Mouse (Mus musculus) spleen, postnatal 10 days (tissue): ENCODE data around the gene Wdfy1.

Experiments
- DNase-seq, 2 experiments: peaks; one replicate each; pipeline ENCODE4 v3.0.0; 2021 to 2022; ENCODE audit warnings: low spot score in 2 of 2

The Wdfy1 gene

GRCm38 (mm10) chr1:79711147-79712126, 64.5 kb downstream of the Wdfy1 start:
- peak in 1 of 2 experiments; percentile 36 for DNase-seq

GRCm38 (mm10) chr1:79710678-79711077, 65.3 kb downstream of the Wdfy1 start:
- DNase-seq = no peak

GRCm38 (mm10) chr1:79710216-79710615, 65.7 kb downstream of the Wdfy1 start:
- no peak for DNase-seq

- DNase-seq = no peak
Measured at GRCm38 (mm10) chr1:79707383-79707782, 68.6 kb downstream of the Wdfy1 start.

GRCm38 (mm10) chr1:79706707-79707106, 69.2 kb downstream of the Wdfy1 start:
- DNase-seq = no peak

GRCm38 (mm10) chr1:79704672-79705071, 71.3 kb downstream of the Wdfy1 start:
- no peak for DNase-seq

- DNase-seq = no peak
Measured at GRCm38 (mm10) chr1:79703520-79703919, 72.4 kb downstream of the Wdfy1 start.

- DNase-seq = no peak
Measured at GRCm38 (mm10) chr1:79698506-79698905, 77.4 kb downstream of the Wdfy1 start.

GRCm38 (mm10) chr1:79697382-79697781, 78.6 kb downstream of the Wdfy1 start:
- DNase-seq = no peak

- no peak for DNase-seq
Measured at GRCm38 (mm10) chr1:79696933-79697332, 79.0 kb downstream of the Wdfy1 start.

- no peak for DNase-seq
Measured at GRCm38 (mm10) chr1:79692482-79692881, 83.5 kb downstream of the Wdfy1 start.

GRCm38 (mm10) chr1:79687254-79687653, 88.7 kb downstream of the Wdfy1 start:
- no peak for DNase-seq

- DNase-seq = no peak
Measured at GRCm38 (mm10) chr1:79684027-79684426, 91.9 kb downstream of the Wdfy1 start.

GRCm38 (mm10) chr1:79682936-79683335, 93.0 kb downstream of the Wdfy1 start:
- DNase-seq = no peak

- DNase-seq = no peak
Measured at GRCm38 (mm10) chr1:79680777-79681176, 95.2 kb downstream of the Wdfy1 start.

GRCm38 (mm10) chr1:79678117-79678684, 97.7 kb downstream of the Wdfy1 start:
- no peak for DNase-seq

- DNase-seq = no peak
Measured at GRCm38 (mm10) chr1:79675716-79676115, 100.2 kb downstream of the Wdfy1 start.

GRCm38 (mm10) chr1:79671543-79672337, 104.2 kb downstream of the Wdfy1 start, which contains the start of gene Ap1s3:
Ap1s3 (minus strand) TSS chr1:79671972.
- peak; percentile 73 to 84 for DNase-seq

GRCm38 (mm10) chr1:79671196-79671542, 104.8 kb downstream of the Wdfy1 start:
- DNase-seq = peak in 1 of 2 experiments; percentile 61

GRCm38 (mm10) chr1:79669419-79669974, 106.4 kb downstream of the Wdfy1 start:
- DNase-seq = no peak

GRCm38 (mm10) chr1:79664911-79665310, 111.0 kb downstream of the Wdfy1 start:
- DNase-seq = no peak

GRCm38 (mm10) chr1:79659598-79659997, 116.3 kb downstream of the Wdfy1 start:
- no peak for DNase-seq
